Mouse (Mus musculus) embryo, embryonic 10 days (tissue): ENCODE results near the gene Kdm5c.
"Not testable (repeated sequence)": the region's sequence is repeated elsewhere in the genome, so short reads cannot be mapped to it uniquely, and the experiment has no call there.

Source experiments
- DNase-seq: peaks from one replicate; pipeline ENCODE4 v3.0.0-alpha.2; 2015; ENCODE audit warnings: low spot score

Kdm5c gene

DNA sequence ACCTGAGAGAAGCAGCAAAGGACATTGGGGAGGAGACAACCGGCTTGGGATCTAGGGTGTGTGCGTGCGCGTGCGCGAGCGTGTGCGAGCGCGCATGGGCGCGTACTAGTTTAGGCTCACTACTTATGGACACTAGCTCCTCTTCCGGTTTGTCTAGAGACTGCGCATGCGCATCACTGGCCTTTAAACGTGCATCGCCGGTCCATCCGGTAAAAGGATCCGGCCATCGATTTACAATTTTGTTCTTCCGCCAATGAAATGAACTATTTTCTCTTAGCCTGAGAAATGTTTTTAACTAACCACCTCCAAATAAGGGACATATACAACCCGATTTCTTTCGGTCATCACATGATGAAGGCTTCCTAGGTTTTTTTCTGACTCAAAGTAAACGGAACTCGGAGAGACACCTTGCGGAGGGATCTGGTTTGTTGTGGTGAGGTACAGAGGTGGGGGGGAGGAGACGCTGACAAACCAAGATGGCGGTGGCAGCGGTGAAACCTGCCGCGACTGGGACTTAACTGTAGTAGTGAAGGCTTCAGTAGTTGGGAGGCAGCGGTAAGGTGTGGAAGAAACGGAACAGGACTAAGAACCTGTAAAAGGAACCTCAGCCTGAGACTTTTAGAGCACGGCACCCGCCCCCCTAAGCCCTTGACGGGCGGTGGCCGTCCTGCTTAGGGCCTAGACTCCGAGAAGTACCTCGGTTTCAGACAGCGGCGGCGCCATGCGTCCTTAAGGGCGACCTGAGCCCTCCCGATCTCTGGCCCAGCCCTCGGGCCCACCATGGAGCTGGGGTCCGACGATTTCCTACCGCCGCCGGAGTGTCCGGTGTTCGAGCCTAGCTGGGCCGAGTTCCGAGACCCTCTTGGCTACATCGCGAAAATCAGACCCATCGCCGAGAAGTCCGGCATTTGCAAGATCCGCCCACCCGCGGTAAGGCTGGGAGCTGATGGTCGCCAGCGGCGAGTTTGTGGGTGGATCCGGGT, at the start of gene Kdm5c:
TSS of gene Kdm5c (plus strand) at position 240 of the 983 bp plus-strand sequence.
- DNase-seq = peak; percentile 100

DNA sequence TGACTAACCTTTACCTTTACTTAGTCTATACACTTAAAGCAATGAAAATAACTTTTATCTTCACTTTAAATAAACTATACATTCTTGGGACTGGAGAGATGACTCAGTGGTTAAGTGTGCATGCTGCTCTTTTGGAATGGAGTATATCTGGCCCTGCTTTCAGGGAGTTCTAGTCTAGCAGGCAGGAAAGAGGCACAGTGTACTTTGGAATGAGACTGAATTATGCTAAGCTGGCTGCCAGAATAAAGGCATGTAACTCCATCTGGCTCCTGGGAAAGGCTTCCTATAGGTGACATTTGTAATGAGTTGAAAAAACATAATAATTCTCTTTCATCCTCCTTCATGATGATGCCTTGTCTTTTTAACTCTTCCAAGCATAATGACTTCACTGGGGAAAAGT, 45.7 kb upstream of the Kdm5c start:
- no peak for DNase-seq

DNA sequence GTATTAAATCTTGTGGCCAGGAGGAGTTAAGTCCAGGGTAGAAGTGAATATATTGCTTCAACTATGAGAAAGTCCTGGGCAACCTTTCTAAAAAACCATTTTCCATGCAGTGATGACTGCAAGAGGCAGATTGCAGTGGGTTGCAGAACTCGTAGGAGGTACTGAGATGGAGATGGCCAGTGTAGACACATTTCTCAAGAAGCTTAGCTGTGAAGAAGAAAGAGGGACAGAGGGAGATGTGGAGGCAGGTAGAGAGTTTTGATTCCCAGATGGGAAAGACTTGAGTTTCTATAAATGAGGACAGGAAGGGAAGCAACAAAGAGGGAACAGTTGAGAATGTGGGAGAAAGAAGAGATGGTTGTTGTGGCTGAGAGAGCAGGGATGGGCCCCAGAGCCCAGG, 41.6 kb upstream of the Kdm5c start:
- DNase-seq = no peak

DNA sequence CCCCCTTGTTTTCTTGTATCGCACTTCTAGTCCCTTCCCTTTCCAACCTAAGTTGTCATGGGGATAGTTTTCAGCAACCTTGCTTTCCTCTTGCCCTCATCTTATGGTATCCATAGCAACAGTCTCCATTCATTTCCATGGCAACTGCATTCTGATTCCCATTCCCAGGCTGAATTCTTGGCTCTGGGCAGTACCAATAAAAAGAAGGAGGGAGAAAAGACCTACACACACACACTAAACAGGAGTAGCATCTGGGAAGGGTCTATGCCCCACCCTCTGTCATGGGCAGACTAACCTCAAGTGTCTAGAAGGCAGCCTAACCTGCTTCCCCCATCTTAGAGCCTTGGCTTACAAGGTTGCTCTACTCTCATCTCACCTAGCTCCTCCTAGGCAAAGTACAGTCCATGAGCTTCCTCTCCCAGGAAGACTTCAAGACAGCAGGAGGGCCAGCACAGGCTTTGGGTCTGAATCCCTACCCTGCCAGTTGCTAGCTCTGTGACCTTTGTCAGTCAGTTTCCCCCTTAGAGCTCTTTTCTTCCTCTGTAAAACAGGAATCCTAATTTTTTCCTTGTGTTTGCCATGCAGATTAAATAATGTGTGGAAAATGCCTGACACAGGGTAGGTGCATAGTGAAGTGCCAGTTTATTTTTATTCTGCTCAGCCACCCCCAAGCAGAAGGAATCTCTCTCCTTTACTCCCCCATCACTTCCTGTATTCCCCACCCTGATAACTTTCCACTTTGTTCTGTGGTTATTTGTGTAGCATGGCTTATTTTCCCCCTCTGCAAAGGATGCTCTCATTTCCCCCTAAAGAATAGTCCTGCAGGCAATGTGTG, 34.8 kb upstream of the Kdm5c start:
- DNase-seq = peak; percentile 50

DNA sequence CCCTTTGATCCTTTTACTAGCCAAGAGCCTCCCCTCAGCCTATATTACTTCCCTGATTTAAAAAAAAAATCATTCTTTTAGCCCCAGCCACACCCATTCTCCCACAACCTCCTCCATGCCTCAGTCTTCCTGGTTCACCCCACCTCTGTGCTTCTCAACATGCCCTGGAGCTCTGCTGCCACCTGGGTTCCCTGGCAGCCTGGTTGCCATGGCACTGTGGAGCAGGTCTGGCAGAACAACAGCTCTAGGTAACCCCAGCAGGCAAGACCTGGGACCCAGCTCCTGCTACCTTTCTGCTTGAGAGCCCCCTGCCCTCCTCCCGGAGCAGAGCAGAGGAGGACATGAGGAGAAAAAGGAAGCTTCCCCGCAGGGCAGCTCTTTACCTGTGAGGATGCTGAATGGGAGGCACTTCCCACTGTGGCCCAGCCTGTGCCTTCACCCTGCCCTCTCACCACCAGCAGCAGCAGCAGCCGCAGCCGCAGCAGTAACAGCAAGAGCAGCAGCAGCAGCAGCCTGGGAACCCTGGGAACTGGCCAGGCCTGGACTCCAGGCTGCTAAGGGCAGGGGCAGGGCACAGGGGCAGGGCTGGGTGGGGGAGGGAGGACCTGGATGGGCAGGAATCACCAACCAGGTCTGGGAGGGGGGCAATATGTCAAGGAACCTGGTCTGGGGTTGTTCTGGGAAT, 30.9 kb upstream of the Kdm5c start:
- no peak for DNase-seq

DNA sequence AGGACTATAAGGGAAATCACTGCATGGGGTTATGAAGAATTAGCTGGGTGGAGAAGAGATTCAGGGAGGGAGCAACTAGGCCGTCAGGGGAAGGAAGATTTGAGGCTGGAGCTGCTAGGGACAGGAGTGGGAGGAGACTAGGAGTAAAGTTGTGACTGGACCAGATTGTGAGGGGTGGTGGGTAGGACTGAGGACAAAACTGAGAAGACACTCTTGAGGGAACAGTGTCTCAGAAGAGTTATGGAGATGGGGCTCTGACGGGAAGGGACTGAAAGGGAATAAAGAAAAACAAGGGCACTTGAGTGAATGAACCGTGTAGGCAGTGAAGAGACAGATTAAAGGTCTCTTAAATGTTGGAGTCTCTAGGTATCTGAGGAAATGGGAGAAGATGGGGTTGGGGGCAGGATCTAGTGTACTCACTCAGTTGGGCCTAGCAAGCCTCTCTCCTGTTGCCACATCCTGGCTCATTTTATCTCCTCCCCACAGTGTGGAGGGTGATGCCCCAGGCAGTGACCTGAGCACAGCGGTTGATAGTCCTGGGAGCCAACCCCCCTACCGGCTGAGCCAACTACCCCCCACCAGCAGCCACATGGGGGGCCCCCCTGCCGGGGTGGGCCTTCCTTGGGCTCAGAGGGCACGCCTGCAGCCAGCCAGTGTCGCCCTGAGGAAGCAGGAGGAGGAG, 30.3 kb upstream of the Kdm5c start:
- no peak for DNase-seq

DNA sequence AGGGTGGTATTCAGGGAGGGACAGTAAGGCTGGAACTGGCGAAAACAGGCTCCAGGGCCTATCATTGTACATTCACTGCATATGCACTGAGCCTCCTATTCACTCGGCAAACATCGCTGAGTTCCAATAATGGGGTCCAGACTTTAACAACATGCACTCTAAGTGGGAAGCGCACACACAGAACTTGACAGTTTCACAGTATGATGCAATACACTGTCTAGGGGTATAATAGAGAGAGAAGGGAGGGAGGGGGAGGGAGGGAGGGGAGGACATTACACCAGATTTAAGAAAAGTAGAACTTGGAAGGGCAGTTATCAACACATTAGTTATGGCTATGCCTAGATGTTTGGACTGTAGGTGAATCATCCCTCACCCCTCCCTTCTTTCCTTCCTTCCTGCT, 29.6 kb upstream of the Kdm5c start:
- no peak for DNase-seq

DNA sequence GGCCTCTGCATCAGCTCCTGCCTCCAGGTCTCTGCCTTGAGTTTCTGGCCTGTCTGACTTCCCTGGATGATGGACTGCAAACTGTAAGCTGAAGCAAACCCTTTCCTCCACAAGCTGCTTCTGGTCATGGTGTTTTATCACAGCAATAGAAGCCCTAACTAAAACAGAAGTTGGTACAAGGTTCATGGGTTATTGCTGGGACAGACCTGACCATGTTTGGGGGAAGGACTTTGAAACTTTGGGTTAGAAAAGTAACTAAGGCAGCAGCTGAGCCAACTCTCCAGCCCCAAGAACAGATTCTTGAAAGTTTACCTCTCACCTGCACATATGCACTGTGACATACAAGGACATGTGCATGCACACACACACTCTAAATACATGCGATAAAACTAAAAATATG, 27.3 kb upstream of the Kdm5c start:
- no peak for DNase-seq

DNA sequence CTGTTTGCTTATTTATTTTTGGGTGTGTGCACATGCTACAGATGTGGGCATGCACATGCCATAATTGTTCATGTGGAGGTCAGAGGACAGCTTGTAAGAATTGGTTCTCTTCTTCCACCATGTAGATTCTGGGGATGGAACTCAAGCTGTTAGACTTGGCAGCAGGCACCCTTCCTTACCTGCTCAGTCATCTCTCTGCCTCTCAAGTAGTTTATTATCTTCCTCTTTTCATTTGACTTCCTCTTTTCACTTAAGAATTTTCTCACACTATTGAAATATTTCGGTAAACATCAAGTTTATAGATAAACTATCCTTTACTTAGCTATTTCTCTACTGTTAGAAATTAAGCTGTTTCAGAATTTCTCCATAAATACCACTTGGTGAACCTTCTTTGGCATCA, 18.1 kb upstream of the Kdm5c start:
- no peak for DNase-seq

DNA sequence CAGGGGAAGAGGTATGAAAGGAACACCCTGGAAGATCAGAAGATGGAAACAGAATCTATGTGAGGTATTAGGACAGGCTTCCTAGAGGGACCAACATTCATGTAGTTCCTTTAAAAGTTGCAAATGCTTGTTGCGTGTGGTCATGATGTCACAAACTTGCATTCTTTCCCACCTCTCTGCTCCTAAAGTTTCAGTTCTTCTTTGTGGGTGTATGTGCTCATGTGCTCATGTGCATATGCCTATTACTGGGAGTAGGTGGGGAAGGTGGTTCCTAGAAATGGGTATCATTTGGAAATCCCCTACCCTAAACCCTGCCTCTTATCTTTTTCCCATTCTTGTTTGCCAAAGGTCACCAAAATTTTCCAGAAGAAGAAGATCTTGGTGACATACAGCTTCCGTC, 14.3 kb upstream of the Kdm5c start:
- DNase-seq = no peak

DNA sequence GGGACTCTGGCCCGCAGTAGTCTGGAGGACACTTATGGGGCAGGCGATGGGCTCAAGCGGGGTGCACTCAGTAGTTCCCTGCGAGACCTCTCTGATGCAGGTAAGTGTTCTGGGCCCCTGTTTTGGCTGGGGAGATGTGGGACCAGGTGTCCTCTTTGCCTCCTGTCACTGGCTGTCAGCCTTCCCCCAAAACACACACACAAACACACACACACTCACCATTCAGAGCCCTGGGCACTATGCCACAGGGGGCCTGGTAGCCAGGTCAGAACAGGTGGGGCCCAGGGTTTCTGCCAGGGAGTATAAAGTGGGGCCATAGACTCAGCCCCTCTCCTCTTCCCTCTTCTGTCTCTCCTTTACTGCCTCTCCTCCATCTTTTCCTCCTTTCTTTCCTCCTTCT, 11.1 kb upstream of the Kdm5c start:
- no peak for DNase-seq

DNA sequence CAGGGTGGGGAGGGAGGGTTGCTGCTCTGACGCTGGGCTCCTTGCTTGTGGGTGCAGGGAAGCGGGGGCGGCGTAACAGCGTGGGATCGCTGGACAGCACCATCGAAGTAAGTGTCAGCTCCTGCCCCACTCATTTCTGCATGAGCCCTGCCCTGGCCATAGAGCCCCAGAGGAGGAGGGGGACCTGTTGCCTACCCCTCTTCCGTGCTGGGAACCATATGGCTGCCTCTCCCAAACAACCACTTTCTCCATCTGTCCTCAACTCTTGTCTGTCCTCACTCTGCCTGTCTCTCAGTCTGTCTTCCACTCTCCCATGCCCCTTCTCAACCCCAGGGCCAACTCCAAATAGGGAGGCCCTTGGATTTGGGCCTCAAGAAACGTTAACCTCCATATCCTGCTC, 10.6 kb upstream of the Kdm5c start:
- no peak for DNase-seq

DNA sequence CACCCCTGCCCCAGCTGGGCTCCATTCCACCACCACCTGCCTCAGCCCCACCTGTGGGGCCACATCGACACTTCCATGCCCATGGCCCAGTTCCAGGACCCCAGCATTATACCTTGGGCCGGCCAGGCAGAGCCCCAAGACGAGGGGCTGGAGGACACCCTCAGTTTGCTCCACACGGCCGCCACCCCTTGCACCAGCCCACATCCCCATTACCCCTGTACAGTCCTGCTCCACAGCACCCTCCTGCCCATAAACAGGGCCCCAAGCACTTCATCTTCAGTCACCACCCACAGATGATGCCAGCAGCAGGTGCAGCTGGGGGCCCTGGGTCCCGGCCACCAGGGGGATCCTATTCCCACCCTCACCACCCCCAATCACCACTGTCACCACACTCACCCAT, 9.5 kb upstream of the Kdm5c start:
- DNase-seq = no peak

DNA sequence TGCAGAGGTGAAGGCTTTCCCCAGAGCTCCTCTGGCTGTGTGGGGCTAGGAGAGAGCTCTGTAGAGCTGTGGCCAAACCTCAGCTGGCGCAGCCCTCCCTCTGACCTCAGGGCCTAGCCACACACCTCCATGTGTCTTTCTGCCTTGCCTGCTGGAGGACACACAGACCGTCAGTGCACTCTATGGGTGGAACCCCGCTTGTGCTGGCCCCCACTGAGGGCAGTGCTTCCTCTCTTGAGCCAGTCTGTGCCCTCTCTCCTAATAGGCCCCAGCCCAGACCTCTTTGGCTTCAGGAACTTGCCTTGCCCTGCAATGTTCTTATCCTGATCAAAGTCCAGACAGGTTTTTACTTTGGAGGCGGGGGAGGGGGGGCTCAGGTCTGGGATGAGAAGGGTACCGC, 8.5 kb upstream of the Kdm5c start:
- DNase-seq = no peak

DNA sequence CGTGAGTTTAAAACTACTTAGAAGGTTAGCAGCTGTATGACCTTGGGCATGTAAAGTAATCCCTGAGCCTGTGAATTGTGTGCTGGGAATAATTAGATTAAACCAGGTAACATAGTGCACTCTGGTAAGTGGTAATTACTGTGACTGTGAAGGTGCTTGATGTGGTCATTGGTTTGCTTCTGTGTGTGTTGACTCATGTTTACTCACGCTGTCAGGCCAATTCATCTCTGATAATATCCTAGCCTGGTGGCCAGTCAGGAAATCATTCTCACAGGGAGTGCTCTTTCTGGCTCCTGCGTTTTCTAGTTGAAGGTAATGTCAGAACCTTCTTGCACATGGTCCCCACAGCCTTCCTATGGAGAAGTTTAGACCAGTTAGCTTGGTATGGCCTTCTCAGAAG, 1.3 kb downstream of the Kdm5c start:
- DNase-seq = no peak

DNA sequence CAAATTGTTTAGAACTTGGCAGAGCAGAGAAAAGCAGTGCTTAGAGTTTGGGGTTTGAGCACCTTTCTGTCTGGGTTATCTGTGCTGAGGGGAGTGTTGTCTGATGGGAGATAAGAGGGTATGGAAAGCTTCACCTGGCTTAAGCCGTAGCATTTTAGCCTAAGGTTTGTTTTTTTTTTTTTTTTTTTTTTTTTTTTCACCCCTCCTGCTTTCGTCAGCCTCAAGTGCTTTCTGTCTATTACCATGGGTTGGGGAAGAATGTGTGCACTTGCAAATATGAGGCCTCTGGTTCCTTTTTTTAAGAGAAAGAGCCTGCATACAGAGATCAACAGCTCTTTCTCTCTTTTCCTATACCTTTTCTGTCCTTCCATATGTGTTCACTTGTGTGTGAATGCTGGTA, 2.9 kb downstream of the Kdm5c start:
- no peak for DNase-seq

DNA sequence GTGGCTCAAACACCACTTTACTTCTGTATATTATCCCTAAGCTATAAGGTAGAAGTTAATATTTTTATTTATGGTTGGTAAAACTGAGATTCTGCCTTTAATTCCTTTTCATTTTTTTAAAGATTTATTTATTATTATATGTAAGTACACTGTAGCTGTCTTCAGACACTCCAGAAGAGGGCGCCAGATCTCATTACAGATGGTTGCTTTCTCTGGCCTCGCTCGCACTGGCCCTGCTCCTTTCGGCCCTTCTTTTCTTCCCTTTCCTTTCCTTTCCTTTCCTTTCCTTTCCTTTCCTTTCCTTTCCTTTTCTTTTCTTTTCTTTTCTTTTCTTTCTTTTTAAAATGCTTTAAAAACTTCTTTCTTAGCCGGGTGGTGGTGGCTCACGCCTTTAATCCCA, 10.3 kb downstream of the Kdm5c start:
- DNase-seq = not testable (repeated sequence)

DNA sequence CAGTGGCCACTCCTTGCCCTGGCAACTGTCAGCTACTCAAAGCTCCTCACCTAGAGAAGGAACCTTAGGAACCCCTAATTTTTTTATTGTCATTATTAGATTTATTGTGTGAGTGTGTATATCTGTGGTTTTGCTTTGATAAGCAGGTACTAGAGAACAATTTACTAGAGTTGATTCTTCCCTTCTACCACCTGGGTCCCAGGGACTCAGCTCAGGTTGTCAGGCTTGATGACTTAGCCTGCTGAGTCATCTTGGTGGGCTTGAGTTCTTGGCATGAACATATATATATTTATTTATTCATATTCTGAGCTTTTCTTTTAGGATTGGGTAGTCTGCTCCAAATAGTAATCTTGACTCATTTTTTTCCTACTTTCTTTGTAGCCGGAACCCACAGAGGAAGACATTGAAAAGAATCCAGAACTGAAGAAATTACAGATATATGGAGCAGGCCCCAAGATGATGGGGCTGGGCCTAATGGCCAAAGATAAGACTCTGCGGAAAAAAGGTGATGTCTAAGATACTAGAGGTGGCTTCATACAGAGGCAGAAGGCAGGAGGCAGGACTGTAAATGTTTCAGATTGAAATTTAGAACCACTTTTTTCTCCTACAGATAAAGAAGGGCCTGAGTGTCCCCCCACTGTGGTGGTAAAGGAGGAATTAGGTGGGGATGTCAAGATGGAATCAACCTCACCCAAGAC, 11.8 kb downstream of the Kdm5c start:
- no peak for DNase-seq

DNA sequence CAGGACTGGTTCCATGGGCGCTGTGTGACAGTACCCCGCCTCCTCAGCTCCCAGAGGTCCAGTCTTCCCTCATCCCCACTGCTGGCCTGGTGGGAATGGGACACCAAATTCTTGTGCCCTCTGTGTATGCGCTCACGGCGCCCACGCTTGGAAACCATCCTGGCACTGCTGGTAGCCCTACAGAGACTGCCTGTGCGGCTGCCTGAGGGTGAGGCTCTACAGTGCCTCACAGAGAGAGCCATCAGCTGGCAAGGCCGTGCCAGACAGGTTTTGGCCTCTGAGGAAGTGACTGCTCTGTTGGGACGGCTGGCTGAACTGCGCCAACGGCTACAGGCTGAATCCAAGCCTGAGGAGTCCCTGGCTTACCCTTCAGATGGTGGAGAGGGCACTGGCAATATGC, 38.4 kb downstream of the Kdm5c start:
- DNase-seq = no peak

DNA sequence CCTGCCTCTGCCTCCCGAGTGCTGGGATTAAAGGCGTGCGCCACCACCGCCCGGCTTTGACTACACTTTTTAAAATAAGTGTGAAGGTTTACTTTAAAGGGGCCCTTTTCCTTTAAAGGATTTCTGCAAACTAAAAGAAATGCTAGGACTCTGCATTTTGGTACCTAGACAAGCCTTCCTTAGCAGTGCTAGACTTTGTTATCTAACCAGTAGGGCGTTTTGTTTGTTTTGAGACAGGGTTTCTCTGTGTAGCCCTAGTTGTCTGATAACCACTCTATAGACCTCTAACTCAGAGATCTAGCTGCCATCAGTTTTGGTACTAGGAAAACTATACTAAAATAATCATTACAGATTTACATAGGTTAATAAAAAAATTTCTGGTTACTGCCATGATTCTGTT, 46.6 kb downstream of the Kdm5c start:
- DNase-seq = no peak

DNA sequence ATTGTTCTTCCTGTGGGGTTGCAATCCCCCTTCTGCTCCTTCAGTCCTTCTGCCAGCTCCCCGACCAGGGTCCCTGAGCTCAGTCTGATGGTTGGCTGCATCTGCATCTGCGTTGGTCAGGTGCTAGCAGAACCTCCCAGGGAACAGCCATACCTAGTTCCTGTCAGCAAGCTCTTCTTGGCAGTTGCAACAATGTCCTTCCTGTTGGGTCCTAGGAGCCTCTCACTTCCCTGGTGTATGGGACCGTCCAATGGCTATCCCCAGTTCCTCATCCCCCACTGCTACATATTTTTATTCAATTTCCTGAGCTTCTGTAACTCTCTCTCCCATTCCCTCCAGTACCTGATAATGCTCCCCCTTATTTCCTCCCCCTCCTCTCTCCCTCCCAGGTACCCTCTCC, 51.9 kb downstream of the Kdm5c start:
- DNase-seq = no peak
